Mouse (Mus musculus) forebrain, embryonic 14.5 days (tissue): ENCODE results near the gene Tlx3. TPM values are rescaled to one million over a fixed set of nuclear protein-coding genes. Genes with fewer than 3 reads are reported as not detected.

ENCODE experiments used
- ATAC-seq: fragments of 200-750 bp; cut with Nextera tagmentation; 2 replicates; pipeline ENCODE4 v1.8.0; 2017; ENCODE audit warnings: mild to moderate bottlenecking, moderate library complexity
- DNase-seq: peaks from one replicate; pipeline ENCODE4 v3.0.0-alpha.2; 2015; ENCODE audit warnings: low spot score
- H3K27ac ChIP-seq: fragments of 300-500 bp; sonication (generic); 2 replicates; pipeline ENCODE4 v1.5.1; 2014; ENCODE audit warnings: low read depth, mild to moderate bottlenecking, control low read depth, low read length, moderate library complexity
- H3K27me3 ChIP-seq: fragments of 300-500 bp; sonication (generic); replicated peaks from 2 replicates; pipeline ENCODE4 v1.6.1; 2014; ENCODE audit warnings: low read length, control low read depth, mixed read lengths; ENCODE audit not compliant: control insufficient read depth, insufficient read depth
- H3K36me3 ChIP-seq: fragments of 300-500 bp; sonication (generic); 2 replicates; pipeline ENCODE4 v1.6.1; 2014; ENCODE audit warnings: low read length, control low read depth; ENCODE audit not compliant: control insufficient read depth, insufficient read depth
- H3K4me1 ChIP-seq: fragments of 300-500 bp; sonication (generic); 2 replicates; pipeline ENCODE4 v1.6.1; 2014; ENCODE audit warnings: antibody characterized with exemption, low read length, control low read depth; ENCODE audit not compliant: control insufficient read depth, insufficient read depth
- H3K4me2 ChIP-seq: fragments of 300-500 bp; sonication (generic); 2 replicates; pipeline ENCODE4 v1.6.1; 2014; ENCODE audit warnings: mild to moderate bottlenecking, control low read depth, low read length
- H3K4me3 ChIP-seq: fragments of 300-500 bp; sonication (generic); 2 replicates; pipeline ENCODE4 v1.5.1; 2014; ENCODE audit warnings: low read depth, low read length, control low read depth
- H3K9ac ChIP-seq: fragments of 300-500 bp; sonication (generic); 2 replicates; pipeline ENCODE4 v1.6.1; 2014; ENCODE audit warnings: mild to moderate bottlenecking, low read length, control low read depth, moderate library complexity
- H3K9me3 ChIP-seq: fragments of 300-500 bp; sonication (generic); replicated peaks from 2 replicates; pipeline ENCODE4 v1.6.1; 2016; ENCODE audit warnings: low read length, control low read depth, mixed read lengths; ENCODE audit not compliant: control insufficient read depth
- WGBS: fragments of 180-500 bp; shearing (Covaris S2); extraction: QIAGEN DNeasy Blood & Tissue Kit; methylation state at CpG from one replicate; pipeline ENCODE4 v1.1.7; 2014; 5-methylcytosine and 5-hydroxymethylcytosine counted together
- polyA plus RNA-seq: library from polyadenylated mRNA; unstranded; fragments of >200 nt; fragmentation: Nextera tagmentation; extraction: Ambion mirVana; gene quantifications from 2 replicates; pipeline ENCODE4 v1.2.1, GENCODE M21; 2014

Tlx3 gene
- polyA plus RNA-seq, 1 experiment from 2014 or later = not detected

- Histone ChIP-seq H3K4me2 (no peak overlapping the region), H3K4me3 (no peak overlapping the region), H3K4me1 (no peaks in the 10 kb centered on the region), H3K27me3 (no peaks in the 10 kb centered on the region), H3K9me3 (no peaks in the 10 kb centered on the region), H3K9ac (no peak overlapping the region), H3K36me3 (no peaks in the 10 kb centered on the region), H3K27ac (no peak overlapping the region)
- peak; percentile 65 for DNase-seq
- ATAC-seq = no peak
- 67% methylated on average over 8 of the region's 8 CpGs for WGBS
Measured at GRCm38 (mm10) chr11:33217384-33218079, 14.1 kb upstream of the Tlx3 start.

GRCm38 (mm10) chr11:33207411-33207810 lies 4.0 kb upstream of the Tlx3 start:
- 90% methylated on average over 2 of the region's 2 CpGs for WGBS
- DNase-seq (no peak), ATAC-seq (no peak)
- Histone ChIP-seq H3K36me3 (no peaks in the 10 kb centered on the region), H3K9me3 (no peaks in the 10 kb centered on the region), H3K4me1 (peaks cover 11% of the 10 kb centered on the region), H3K4me3 (no peak overlapping the region), H3K27me3 (peaks cover 50% of the 10 kb centered on the region), H3K4me2 (no peak overlapping the region), H3K27ac (no peak overlapping the region), H3K9ac (no peak overlapping the region)

- Histone ChIP-seq H3K27ac (no peak overlapping the region), H3K4me1 (peaks cover 17% of the 10 kb centered on the region), H3K9me3 (no peaks in the 10 kb centered on the region), H3K4me2 (no peak overlapping the region), H3K27me3 (peaks cover 72% of the 10 kb centered on the region), H3K36me3 (no peaks in the 10 kb centered on the region), H3K4me3 (no peak overlapping the region), H3K9ac (no peak overlapping the region)
- ATAC-seq = no peak
- no peak for DNase-seq
- WGBS = 12% methylated on average over 3 of the region's 3 CpGs
Measured at GRCm38 (mm10) chr11:33204966-33205365, 1.6 kb upstream of the Tlx3 start.

- 1% methylated on average over 18 of the region's 18 CpGs for WGBS
- Histone ChIP-seq H3K4me1 (peaks cover 17% of the 10 kb centered on the region), H3K9ac (no peak overlapping the region), H3K27me3 (peaks cover 73% of the 10 kb centered on the region), H3K27ac (no peak overlapping the region), H3K36me3 (no peaks in the 10 kb centered on the region), H3K4me3 (peak overlapping the region; percentile 29), H3K4me2 (peak overlapping the region; percentile 52), H3K9me3 (no peaks in the 10 kb centered on the region)
- DNase-seq (peak; percentile 30), ATAC-seq (no peak)
Measured at GRCm38 (mm10) chr11:33204329-33204705, 928 bp upstream of the Tlx3 start.

- Histone ChIP-seq H3K9ac (no peak overlapping the region), H3K27ac (no peak overlapping the region), H3K4me3 (peak overlapping the region; percentile 29), H3K4me1 (peaks cover 17% of the 10 kb centered on the region), H3K27me3 (peaks cover 83% of the 10 kb centered on the region), H3K36me3 (no peaks in the 10 kb centered on the region), H3K4me2 (peak overlapping the region; percentile 52), H3K9me3 (no peaks in the 10 kb centered on the region)
- ATAC-seq = peak; percentile 36
- DNase-seq = no peak
- under 1% methylated on average over 44 of the region's 47 CpGs for WGBS
Measured at GRCm38 (mm10) chr11:33202972-33203371, 417 bp downstream of the Tlx3 start.

- no peaks in the 10 kb centered on the region for H3K36me3 ChIP-seq
- ATAC-seq = no peak
- no peak overlapping the region for H3K4me3 ChIP-seq
- no peak for DNase-seq
- 2% methylated on average over 37 of the region's 37 CpGs for WGBS
- no peak overlapping the region for H3K27ac ChIP-seq
- peaks cover 84% of the 10 kb centered on the region for H3K27me3 ChIP-seq
- H3K4me1 ChIP-seq = peaks cover 17% of the 10 kb centered on the region
- no peak overlapping the region for H3K9ac ChIP-seq
- H3K4me2 ChIP-seq = no peak overlapping the region
- no peaks in the 10 kb centered on the region; the same call in 1 of the 2 replicates for H3K9me3 ChIP-seq
Measured at GRCm38 (mm10) chr11:33202296-33202695, 1.1 kb downstream of the Tlx3 start.

- no peak overlapping the region for H3K9ac ChIP-seq
- H3K4me3 ChIP-seq = peak overlapping the region; percentile 22; the same call in 1 of the 2 replicates
- WGBS = 2% methylated on average over 19 of the region's 19 CpGs
- H3K36me3 ChIP-seq = no peaks in the 10 kb centered on the region
- no peaks in the 10 kb centered on the region; the same call in 1 of the 2 replicates for H3K9me3 ChIP-seq
- 0 out of 2 replicates have a peak, but pooled peaks have one; percentile 5 for ATAC-seq
- peaks cover 84% of the 10 kb centered on the region for H3K27me3 ChIP-seq
- no peak overlapping the region for H3K27ac ChIP-seq
- H3K4me1 ChIP-seq = peaks cover 17% of the 10 kb centered on the region
- peak overlapping the region; percentile 49 for H3K4me2 ChIP-seq
- no peak for DNase-seq
Measured at GRCm38 (mm10) chr11:33201626-33202010, 1.8 kb downstream of the Tlx3 start.

- Histone ChIP-seq H3K9ac (peak overlapping the region; percentile 35; the same call in 1 of the 2 replicates), H3K4me2 (peak overlapping the region; percentile 49), H3K4me1 (peaks cover 17% of the 10 kb centered on the region), H3K4me3 (peak overlapping the region; percentile 22), H3K27me3 (peaks cover 84% of the 10 kb centered on the region), H3K36me3 (no peaks in the 10 kb centered on the region), H3K9me3 (no peaks in the 10 kb centered on the region; the same call in 1 of the 2 replicates), H3K27ac (no peak overlapping the region)
- DNase-seq (peak; percentile 79), ATAC-seq (peak; percentile 61)
- WGBS = under 1% methylated on average over 69 of the region's 76 CpGs
Measured at GRCm38 (mm10) chr11:33200764-33201625, 2.4 kb downstream of the Tlx3 start.
